Mouse (Mus musculus): ENCODE measurements around the gene R3hdm1.

DNA sequence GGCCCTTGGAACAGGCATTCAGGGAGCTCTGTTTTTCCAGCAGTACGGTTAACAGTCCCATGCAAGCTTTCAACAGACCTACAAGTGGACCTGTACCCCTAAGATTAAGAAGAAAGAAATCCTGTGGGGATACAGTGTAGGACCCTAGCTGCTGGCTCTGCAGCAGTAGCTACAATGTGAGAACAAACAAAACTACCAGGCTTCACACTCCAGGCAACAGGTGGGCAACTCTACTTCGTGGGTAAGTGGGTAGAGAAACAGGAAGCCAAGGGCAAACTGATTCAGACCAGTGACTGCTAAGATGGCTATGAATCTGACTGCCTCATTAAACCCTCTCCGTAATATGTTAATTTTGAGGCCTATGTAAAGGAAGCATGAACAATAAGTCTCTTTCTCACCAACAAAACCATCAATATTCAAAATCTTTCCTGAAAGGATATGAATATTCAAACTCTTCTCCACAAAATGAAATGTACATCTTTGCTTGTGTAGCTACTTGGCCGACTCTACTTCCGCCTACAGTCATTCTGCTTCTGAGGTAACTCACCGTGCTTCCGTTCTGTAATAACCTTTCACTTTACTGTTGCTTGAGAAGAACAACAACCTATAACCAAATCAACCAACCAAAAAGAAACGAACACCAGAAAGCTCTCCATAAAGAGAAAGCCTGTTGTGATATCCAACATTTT, 26.2 kb upstream of the R3hdm1 start:
- TF ChIP-seq POLR2A (IDR thresholded peaks at IDR 0.05; ENCODE audit: borderline replicate concordance, control insufficient read depth, low read depth, low read length) (no peak), CTCF (IDR thresholded peaks at IDR 0.05; ENCODE audit: control insufficient read depth, insufficient read depth, low read length) (no peak)

All from bone marrow, adult 2 months (tissue).